Mouse (Mus musculus): ENCODE data around the gene Paqr7.

DNA sequence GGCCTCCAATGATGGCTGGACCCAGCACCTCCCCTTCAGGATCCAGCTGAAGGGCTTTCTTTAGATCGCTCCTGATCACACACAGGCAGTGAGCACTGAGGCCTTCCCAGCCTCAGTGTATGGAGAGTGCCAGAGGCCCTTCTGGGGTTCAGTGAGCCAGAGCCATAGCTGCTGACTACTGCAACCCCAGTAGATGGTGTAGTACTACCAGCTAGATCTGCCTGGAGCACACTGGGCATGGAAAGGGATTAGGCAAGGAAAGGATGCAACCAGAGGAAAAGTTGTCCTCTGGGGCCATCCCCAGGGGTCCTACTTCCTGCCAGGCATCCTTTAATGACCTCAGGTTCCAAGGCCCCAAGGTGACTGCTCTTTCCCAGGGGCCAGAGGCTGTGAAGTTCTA, 57.1 kb downstream of the Paqr7 start:
- TF ChIP-seq GATA1 (IDR thresholded peaks at IDR 0.05; ENCODE audit: low read length) (no peak), TAL1 (IDR thresholded peaks at IDR 0.05; ENCODE audit: low read length) (no peak)

Data from erythroblast, embryonic 14.5 days (primary cell).